Mouse (Mus musculus) gonadal fat pad, adult 2 months (tissue): ENCODE results near the gene Prtn3. TPM values are rescaled to one million over a fixed set of nuclear protein-coding genes. Genes with fewer than 3 reads are reported as not detected.

Experiments used
- DNase-seq: peaks from one replicate; pipeline ENCODE4 v3.0.0-alpha.2; 2012; ENCODE audit warnings: low read depth
- polyA plus RNA-seq: library from polyadenylated mRNA; depleted of rRNA; stranded (reverse); fragments of >200 nt; gene quantifications from 2 replicates; pipeline ENCODE4 v1.2.3, GENCODE M21; 2012

The Prtn3 gene
- polyA plus RNA-seq, 1 experiment, result 6.6 TPM

DNA sequence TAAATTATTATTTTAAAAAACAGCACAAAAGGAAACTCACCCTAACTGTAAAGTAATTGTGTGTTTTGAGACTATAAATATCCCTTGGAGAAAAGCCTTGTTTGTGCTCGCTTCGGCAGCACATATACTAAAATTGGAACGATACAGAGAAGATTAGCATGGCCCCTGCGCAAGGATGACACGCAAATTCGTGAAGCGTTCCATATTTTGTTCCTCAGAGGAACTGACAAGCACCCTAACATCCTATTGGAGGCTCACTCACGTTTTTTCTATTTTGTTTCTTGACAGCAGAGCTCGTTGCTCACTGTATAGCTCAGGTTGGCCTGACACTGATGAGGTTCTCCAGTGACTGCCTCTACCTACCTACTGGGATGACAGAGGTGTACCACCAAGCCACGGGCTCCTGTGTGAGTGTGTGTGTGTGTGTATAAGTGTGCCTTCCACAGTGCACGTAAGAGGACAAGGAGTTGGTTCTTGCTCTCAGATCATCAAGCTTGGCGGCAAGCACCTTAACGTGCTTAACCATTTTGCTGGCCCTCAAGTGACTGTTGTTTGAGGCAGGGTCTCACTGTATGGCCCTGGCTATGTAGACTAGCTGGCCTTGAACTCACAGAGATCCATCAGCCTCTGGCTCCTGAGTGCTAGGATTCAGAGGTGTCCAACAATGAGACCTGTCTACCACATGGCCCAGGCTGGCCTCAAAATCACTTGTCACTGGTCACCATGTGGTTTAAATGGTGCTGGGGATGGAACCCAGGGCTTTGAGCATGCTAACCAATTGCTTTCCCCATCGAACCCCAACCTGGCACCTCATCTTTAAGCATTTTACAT, 35.0 kb downstream of the Prtn3 start:
- no peak for DNase-seq

DNA sequence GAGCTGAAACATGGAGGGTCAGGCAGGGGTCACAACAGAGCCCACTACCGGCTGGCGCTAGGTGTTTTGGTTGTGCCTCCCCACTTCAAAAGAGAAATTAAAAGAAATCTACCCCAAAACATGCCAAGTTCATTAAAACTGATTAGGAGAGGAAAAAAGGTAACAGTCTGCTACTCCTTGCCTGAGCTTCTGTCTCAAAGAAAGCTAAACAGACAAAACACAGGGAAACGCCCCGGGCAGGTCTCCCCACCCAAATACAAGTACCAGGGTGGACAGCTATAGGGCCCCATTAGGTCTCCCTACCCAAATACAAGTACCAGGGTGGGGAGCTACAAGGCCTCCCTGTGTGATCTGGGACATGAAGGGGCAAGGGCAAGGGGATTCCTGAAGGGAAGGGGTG, 36.3 kb downstream of the Prtn3 start, which contains the start of gene Gm26602:
TSS of gene Gm26602 (plus strand) at position 301 of the 400 bp plus-strand sequence.
- no peak for DNase-seq

DNA sequence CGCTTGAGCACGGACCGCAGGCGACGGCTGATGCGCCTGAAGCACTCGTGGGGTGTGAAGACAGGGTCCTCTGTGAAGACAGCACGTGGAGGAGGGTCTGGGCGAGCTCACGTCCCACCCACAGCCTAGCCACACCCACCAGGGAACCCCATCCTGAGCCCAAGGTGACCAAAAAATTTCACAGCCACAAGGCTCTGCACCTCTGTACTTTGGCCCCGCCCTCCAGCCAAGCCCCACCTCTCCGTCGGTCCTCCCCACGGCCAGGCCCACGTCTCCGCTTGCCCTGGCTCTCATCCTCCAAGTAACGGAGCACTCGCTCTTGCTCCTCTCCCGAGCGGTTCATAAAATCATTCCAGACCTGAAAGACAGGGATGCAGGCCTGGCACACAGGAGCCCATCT, 38.1 kb downstream of the Prtn3 start:
- DNase-seq, result no peak

DNA sequence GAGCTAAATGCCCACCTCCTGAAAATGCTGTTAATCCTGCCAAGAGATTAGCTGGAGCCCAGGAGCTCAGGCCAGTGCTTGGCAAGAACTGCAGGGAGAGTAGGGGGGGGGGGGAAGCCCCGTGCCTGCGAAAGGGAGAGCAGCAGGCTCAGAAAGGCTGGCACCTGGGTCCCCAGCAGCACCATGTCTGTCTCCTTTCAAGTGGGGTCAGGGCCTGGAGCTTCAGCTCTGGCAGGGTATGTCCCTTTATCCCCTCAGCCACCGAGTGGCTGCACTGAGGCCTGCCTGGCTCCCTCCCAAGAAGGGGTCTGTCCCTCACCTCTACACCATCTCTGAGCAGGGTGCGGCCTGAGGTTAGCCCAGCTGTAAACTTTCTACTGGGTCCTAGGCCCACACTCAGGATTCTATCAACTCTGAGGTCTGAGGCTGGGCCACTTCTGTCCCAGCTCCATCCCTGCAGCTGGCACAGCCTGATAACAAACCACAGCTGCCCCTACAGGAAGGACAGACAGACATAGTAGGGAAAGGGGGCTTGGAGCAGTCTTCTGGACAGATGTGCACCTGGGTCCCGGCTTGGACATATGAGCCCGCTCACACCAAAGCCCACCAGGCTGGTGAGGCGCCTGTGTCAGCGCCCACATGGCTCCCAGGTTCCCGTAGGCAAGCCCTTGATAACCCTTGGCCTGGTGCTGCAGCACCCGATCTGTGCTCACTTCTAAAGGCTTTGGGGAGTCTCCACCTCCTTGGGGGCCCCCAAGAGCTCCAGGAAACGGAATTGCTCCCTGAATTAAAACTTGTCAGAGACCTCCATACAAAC, 40.1 kb downstream of the Prtn3 start:
- DNase-seq, result no peak

DNA sequence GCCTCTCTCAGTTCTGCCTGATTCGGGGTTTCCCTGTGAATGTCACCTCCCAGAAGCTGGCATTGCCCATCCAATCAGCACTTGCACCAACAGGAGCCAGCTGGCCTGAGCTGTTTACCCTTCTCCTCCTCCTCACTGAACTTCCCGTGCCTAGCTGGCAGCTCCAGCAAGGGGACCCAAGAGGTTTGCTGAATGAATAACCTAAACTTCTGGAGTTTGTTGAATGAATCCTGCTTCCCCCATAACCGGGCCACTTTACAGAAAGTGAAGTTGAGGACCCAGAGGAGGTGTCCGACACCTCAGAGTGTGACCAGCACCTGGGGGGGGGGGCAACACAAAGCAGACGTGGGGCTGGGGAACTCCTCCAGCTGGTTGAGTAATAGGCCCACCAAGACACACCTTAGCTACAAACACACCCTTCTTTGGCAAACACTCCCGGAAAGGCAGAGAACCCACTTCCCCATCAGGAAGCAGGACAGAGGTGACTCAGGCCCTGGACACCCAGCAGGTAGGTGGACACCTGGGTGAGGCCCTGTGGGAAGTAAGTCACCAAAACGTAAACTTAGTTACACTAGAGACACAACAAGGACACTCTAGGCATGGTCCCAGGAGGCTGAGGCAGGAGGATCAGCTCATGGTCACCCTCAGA, 40.8 kb downstream of the Prtn3 start:
- no peak for DNase-seq

DNA sequence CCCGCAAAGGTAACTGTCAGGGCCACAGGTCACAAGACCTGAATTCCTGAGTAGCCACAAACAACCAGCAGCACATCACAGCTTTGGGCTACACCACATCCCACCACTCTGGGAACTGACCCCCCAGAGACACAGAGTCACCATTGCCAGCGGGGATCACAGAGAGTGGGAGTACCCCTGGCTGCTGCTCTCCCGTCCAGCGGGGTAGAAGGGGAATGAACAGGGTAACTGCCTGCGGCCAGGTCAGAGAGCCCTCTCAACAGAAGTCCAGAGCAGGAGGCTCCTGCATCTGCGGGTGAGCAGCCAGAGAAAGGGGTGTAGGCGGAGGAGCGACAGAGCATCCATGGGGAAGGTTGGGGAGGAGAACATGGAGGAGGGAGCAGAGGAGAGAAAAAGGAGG, 41.8 kb downstream of the Prtn3 start:
- no peak for DNase-seq

DNA sequence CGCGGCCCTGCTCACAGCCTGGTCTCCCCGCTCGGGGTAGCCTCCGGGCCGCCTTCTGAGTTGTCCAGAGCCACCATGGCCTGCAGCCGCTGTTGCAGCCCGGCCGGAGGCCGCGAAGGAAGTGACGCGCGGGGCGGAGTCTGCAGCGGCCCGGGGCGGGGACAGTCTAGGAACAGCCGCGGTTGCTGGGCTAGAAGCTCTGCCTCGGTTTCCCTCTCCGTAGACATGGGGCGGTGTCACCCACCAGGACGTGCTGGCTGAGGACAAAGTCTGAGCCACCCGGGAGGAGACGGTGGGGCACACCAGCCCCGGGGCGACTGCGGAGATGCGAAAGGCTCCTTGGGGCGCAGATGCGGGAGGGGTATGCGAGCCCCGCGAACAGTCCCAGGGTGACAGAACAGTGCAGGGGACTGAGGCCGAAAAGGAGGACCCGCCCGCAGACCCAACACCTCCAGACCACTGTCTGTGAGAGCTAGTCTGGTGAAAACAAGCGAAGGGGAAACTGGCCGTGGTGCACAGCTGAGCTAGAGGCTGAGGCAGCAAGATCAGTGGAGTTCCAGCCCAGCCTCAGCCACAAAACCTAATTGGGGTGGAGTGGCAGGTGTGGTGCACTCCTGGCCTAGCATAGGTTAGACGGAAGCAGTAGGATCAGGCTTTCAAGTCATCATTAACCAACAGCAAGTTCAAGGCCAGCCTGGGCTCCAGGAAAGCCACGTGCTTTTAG, 42.7 kb downstream of the Prtn3 start, which contains the start of gene Kiss1r:
TSS of gene Kiss1r (plus strand) at position 164 of the 724 bp plus-strand sequence.
- no peak for DNase-seq

DNA sequence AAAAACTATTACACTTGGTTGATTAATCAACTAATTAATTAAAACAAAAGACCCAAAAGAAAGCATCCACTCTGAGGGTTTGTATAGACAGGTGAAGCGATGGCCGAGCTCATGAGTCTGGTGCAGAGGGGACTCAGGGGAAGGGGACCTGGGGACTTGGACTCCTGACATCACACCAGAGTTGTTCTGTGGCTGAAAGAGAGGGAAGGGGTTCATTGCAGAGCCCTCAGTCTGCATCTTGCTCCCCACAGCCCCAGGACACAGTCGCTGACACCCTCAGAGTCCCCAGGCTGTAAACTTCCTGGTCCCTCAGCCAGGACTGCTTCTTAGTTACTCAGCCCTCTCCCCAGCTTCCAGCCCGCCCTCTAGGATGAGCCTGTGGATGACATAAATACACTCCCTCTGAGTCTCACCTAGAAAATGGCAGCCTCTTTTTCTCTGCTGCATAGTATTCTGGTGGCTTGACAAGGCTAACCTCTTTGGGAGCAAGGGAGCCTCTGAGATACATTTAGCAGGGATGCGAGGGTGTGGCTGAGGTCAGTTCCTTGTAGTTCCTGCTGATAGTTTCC, 43.3 kb downstream of the Prtn3 start:
- DNase-seq, result no peak

DNA sequence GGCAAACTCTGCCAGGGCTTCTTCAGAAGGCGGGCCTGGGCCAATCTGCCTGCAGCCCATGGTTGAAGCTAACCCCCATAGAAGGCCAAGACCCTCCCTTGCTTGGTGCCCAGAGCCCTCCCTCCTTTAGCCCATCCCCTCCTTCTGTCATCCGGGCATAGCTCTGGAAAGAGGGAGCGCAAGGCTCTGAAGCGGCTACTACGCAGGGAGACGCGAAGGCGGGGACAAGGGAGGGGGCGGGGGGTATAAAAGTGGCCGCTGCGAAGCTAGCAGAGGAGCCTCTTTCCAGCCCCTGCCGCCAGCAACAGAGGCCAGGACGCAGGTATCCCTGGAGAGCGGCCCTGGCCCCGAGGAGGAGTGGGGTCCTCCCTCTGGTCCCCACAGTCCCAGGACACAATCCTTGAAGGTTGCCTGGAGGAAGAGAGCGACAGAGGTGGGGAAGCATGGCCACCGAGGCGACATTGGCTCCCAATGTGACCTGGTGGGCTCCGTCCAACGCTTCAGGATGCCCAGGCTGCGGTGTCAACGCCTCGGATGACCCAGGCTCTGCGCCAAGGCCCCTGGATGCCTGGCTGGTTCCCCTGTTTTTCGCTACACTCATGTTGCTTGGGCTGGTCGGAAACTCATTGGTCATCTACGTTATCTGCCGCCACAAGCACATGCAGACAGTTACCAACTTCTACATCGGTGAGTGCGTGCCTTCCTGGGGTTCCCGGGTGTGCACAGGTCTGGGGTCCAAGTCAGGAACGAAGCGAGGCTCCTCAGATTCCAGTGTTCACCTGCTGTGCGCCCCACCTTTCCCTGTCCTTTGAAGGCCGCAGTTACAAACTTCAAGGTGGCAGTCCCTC, 44.2 kb downstream of the Prtn3 start:
- DNase-seq, result no peak

DNA sequence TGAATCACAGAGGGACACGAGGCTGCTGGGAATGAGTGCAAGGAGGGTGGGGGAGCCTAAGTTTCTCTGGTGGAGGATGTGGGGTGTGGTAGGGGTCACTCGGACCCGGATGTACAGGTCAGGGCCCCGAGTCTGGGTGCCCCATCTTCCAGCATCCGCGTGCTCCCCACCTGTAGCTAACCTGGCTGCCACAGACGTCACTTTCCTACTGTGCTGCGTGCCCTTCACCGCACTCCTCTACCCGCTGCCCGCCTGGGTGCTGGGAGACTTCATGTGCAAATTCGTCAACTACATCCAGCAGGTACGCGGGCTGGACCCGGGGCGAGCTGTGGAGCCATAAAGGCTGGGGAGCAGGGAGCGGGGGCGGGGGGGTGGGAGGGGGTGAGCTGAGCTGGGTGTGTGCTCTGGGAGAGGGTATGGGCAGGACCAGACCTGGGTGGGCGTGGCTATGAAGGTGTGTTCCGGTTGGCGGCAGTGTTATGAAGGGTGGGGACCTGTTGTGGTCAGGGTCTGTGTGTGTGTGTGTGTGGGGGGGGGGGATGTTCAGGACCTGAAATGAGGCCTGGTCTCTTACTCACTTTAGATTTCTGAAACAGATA, 45.1 kb downstream of the Prtn3 start:
- DNase-seq, result no peak

DNA sequence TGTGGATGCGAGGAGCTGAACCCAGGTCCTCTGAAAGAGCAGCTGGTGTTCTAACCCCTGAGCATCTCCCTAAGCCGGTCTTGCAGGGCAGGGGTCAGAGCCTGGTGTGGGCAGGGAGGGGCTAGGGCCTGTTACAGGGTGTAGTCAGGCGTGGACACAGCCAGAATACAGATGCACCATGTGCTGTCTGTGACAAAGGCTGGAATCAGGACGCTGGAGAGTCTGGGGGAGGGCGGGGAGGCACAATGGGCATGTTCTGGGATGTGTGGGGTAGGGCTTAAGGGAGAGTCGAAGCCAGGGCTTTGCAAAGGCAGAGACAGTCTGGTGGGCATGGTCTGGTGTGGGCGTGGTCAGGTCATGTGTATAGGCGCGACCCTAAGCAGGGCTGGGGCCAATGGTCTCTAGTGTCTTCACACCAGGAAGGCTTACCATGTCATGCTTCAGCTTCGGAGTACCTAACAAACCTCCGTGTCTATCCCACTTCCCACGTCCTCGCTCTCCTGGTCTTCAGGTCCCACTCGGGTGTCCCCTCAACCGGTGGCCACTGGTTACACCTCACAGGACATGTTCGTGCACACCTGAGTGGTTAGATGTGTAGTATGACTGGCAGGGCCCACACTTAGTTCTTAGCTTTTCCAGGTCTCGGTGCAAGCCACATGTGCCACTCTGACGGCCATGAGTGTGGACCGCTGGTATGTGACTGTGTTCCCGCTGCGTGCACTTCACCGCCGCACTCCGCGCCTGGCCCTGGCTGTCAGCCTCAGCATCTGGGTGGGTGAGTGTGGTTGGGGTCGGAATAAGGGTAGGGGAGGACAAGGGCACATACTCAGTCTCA, 46.0 kb downstream of the Prtn3 start:
- no peak for DNase-seq

DNA sequence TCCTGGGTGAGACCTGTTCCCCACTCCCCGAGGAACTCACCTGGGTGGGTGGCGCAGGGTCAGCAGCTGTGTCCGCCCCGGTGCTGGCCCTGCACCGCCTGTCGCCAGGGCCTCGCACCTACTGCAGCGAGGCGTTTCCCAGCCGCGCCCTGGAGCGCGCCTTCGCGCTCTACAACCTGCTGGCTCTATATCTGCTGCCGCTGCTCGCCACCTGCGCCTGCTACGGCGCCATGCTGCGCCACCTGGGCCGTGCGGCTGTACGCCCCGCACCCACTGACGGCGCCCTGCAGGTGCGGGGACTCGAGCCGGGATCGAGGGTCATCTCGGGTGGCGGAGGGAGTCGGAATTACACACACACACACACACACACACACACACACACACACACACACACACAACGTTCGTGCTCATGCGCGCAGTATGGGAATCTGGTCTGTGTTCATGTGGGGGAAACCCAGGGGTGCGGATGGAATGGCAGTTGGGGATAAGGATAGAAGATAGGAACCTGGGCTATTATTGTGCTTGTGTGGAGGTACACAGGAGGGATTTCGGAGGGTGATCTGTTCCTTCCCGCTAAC, 46.8 kb downstream of the Prtn3 start, which contains the start of gene R3hdm4:
TSS of gene R3hdm4 (minus strand) at position 251 of the 578 bp plus-strand sequence.
- no peak for DNase-seq

DNA sequence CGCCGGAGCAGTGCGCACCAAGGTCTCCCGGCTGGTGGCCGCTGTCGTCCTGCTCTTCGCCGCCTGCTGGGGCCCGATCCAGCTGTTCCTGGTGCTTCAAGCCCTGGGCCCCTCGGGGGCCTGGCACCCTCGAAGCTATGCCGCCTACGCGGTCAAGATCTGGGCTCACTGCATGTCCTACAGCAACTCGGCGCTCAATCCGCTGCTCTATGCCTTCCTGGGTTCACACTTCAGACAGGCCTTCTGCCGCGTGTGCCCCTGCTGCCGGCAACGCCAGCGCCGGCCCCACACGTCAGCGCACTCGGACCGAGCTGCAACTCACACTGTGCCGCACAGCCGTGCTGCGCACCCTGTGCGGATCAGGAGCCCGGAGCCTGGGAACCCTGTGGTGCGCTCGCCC, 47.3 kb downstream of the Prtn3 start:
- no peak for DNase-seq

DNA sequence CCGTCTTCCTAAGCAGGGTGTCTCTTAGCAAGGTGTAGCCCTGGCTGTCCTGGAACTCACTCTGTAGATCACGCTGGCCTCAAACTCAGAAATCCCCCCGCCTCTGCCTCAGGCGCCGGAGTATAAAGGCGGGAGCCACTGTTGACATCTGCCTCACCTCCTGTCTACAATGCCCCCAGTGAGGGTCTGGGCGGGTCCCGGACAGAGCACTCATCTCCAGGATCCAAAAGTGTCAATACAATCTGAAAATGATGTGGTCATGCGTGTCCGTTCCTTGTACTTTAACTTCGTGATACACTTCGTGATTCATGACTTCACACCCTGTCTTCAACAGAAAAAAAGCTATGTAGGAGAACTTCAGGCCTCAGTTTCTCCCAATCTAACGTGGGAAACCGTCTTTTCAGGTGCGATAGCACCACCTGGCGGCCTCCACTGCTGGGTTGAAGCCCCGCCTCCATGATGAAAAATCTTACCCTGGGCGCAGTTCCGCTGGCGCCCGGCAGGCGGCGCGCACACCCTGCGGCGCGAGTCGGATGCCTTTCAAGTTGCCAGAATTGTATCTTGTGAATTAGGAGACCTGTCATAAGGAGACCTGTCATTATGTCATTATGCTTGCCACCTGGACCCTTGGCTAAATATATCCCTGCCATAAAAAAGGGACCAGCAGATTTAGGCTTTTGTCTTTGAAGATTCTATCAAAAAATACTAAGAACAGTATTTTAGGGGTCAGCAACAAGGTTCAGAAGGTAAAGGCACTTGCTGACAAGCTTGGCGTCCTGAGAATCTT, 50.9 kb downstream of the Prtn3 start:
- DNase-seq, result no peak

DNA sequence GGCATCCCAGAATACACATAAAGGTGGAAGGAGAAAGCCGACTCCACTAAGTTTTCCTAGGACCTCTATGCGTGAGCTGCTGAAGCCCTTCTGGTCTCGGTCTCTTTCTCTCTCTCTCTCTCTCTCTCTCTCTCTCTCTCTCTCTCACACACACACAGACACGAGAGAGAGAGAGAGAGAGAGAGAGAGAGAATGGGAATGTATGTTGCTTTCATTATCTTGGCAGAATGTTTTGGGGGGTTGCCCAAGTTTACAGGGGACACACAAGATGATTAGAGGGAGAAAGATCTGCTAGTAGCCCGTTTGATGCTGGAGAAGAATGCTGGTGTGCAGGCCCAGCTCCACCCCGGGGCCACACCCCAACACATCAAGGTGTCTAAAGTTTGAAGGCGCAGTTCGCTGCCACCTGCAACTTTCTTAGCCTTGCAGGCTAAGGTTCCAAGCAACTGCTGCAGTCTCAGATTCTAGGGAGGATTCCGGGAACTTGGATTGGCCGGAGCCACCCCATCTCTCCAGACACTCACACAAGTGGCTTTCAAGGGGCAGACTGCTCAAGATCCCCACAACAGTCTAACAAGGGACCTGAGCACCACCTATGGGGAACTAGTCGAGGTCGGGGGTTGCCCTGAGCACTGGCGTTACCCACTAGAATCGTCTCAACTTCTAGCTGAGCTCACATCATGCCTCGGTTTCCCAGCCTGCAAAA, 51.7 kb downstream of the Prtn3 start:
- DNase-seq, result no peak

DNA sequence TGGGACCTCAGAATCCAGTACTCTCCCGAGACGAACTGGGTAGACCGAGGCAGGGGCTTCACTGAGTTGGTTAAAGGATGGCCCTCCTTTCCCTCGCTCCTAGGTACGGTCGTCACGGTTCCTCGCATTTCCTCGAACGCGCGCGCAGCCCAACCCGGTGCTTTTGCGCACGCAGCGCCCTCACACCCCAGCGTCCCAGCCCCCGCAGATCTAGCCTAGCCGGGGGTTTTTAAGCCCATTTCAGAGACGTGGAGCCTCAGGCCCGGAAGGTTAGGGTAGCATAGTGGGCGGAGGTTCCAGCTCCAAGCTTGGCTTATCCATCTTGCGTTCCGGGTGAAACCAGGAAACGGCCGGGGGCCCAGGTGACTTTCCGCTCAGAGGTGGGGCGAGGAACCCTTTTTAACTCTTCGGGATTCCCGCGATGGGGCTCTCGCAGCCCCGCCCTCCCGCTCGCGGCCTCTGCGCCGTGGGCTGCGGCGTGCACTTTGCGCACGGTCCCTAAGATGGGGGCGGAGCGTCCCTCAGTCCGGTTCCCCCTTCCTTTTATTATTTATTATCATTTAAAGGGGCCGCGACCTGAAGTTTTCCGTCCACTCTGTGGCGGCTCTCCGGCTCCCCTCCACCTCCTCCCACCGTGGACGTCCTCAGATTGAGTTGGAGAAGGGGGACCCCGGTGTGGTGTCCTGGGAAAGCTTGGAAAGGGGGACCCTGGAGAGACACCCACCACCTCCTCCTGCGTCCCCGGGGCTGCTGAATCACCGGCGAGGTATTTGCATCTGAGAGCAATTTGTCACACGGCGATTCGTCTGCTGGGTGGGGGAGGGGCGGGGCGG, 52.4 kb downstream of the Prtn3 start, which contains the start of gene Arid3a:
TSS of gene Arid3a (plus strand) at position 553 of the 833 bp plus-strand sequence.
- DNase-seq, result no peak
